Mouse (Mus musculus) left cerebral cortex, postnatal 25 days (tissue): ENCODE results near the gene Hmgb1. TPM values are rescaled to one million over a fixed set of nuclear protein-coding genes. Genes with fewer than 3 reads are reported as not detected.

ENCODE experiments used
- DNase-seq, 2 experiments: peaks; one replicate each; pipeline ENCODE4 v3.0.0; 2022; ENCODE audit warnings: low spot score in 2 of 2, mixed read lengths in 1 of 2
- intact Hi-C: fragments of 180-260 bp; cut with DNase I; formaldehyde crosslinking; loops from one replicate; pipeline ENCODE4 v1.15.1; 2025
- total RNA-seq, 2 experiments: library from RNA; stranded (reverse); gene quantifications; 2 replicates each; pipeline ENCODE4 v1.2.3; 2021

Hmgb1 gene
- total RNA-seq, 2 experiments from 2014 or later: 142 to 143 TPM

DNA sequence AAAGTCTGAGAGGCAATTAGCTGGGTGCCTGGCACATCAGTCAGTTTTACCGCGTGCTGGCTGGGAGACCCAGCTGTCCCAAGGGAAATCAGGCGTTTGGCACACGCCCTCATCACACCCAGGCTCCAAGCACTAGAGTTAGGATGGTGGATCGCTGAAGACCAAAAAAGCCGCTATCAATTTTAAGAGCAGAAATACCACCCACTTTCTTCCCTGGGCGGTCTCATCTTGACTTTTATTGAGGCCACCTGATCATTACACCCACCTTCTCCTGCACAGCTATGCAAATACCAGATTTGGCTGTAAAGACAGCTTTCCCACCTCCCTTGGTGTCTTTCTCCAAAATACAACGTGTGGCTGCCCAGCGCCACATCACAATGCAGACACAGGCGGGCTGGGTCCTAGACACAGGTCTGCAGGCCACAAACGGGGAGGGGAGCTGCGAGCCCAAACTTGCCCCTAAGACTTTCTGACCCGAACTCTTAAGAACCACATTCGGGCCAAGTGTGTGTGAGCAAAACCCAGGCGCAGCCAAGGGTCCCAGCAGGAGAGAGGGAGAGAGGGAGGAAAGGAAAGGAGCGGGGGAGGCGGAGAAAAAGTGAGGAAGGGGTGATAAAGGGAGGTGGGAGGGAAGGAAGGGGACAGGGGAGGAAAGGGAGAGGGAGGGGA lies 169.6 kb downstream of the Hmgb1 start:
- DNase-seq: peak; percentile 30 to 74
- intact Hi-C loops: loop anchor here (2.0 kb wide), 2 partner anchors 36 to 48 kb away; no protein-coding TSS in a partner anchor

DNA sequence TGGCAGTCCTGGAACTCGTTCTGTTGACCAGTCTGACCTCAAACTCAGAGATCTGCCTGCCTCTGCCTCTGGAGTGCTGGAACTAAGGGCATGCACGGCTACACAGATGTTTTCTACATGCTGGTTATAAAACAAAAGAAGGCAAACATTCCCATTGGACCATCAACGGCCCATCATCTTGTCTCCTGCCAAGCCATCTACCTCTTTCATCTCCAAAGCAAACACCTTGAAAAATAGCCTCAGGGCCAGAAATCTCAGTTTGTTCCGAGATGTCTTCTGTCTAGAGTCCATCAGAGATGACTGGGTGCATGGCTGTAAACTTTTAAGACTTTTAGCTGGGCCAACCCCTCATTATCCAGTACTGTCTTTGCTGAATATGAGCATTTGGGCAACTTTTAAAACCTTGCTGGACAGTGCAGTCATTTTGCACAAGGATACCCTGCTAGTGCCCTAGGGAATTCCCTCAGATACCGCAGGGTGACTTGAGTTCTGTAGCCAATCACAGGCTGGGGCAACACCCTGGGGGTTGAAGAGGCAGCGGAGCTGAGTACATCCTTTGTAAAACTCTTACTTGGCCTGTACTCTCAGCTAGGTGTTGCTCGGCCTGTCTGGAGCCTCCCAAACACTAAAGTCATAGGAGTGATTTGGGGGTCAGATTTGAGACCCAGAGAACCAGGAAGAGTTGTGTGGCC lies 170.3 kb downstream of the Hmgb1 start:
- no peak for DNase-seq
- intact Hi-C loops: loop anchor here (2.0 kb wide), 2 partner anchors 37 to 47 kb away; no protein-coding TSS in a partner anchor

DNA sequence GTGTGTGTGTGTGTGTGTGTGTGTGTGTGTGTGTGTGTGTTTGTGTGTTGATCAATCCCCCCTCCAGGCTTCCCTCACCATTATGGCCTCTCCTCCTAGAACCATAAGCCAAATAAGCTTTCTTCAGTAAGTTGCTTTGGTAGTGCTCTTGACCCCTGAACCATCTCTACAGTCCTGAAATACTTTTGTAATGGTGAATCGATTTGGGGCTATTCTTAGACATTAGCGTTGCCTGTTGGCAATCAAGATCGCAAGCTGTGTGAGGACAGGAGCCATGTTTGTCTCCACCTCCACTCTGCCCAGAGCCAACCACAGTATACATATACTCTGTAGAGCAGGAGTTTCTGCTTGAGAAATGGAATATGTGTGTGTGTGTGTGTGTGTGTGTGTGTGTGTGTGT lies 175.2 kb downstream of the Hmgb1 start:
- no peak for DNase-seq
- intact Hi-C loops: no loop called here

DNA sequence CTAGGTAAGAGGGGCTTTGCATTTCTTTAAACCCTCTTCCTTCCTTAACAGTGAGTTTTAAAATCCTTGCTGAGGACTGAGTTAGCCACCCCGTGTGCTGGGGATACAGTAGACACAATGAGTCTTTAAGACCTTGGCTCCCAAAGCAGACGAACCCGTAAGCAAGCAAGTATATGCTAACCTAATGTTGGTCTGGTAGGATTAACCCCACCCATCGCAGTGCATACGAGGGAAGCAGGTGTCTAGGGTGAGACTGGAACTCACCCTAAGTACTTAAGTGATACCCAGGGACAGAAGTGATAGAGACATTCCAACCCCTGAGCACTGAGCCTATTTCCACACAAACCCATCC lies 177.0 kb downstream of the Hmgb1 start:
- intact Hi-C loops: loop anchor here (2.0 kb wide), 3 partner anchors 24 to 328 kb away; no protein-coding TSS in a partner anchor
- no peak for DNase-seq

DNA sequence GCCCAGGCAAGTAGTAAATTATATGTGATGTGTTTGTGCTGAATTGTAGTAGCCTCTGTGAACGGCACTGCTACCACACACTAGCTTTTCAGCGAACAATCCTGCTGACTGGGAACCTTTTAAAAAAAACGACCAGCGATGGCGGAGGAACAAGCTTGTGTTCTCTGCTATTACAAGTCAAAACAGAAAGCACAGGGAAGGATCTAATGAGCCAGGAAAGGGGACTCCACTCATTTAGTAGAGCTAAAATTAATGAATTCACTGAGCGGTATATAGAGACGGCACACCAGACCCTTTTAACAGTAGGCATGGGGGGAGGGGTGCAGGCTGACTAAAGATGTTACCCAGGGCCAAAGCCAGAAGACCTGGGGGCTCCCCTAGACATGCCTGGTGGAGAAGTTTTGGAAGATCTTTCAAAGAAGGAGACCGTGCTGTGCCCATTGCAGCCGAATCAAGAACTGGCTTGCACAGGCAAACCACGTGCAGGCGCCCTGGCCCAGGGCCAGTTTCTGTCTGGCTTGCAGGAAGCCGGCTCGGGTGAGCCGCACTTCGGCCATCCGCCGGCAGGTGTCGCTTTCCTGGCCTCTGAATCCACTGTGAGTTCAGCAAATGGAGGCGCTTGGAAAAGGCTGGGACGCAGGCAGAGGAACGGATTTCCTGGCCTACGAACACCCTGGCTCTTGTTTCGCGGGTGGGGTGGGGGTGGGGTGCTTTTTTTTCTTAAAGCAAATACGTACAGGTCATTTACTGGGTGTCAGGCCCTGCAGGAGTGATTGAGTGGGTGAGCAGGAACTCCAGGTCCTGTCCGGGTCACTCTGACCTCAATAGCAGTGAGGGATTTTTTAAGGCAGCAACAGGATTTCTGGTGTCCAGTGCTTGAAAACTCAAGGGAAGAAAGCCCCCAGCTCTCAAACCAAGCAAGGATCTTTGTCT lies 177.7 kb downstream of the Hmgb1 start:
- intact Hi-C loops: loop anchor here (1.0 to 2.0 kb wide), 5 partner anchors 24 to 328 kb away; partner anchors contain the start of genes Hmgb1 and Uspl1
- DNase-seq: peak; percentile 99 to 100

DNA sequence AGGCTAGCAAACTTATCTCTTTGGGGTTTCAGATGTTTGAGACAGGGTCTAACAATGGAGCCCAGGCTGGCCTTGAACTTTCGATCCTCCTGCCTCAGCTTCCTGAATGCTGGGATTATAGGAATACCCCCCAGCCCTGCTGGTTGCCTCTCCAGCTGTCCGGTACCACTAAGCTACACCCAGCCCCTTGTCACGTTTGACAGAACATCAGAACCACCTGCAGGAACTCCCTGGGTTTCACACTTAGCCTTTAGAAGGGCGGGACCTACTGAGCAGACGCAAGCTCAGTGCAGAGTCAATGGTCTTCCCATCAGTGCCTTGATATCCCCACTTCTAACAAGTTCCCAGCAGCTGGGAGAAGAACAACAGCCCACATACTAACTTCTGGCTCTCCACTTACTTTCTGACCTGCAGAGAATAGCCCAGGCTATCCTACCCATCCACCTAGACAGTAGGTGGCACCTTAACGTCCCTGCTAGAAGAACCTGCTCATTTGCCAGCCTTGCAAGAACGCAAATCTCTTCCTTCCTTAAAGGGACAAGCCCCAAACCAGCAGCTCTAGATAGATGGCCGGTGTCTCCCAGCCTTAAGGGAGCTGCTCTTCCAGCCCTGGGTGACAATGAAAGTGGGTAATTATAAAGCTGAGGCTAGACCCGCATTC lies 178.5 kb downstream of the Hmgb1 start:
- peak; percentile 19 to 36 for DNase-seq
- intact Hi-C loops: loop anchor here (1.0 to 2.0 kb wide), 5 partner anchors 25 to 329 kb away; partner anchors contain the start of genes Hmgb1 and Uspl1

DNA sequence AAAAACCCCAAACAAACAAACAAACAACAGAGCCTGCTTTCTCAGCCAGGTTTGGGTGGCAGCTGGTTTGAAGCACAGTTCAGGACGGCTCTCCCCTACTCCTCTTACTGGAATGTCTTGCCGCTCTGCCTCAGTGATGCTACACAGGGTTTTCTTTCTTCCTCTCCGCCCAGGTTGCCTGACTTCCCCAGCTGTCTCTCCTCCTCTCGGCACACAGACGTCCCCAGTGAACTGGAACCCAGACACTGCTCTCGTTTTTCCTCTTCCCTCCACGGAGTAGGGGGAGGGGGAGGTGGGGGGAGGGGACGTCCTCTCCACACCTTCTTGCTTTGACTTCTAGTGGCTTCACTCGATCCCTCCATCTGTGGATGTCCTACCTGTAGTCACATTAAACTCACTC lies 179.2 kb downstream of the Hmgb1 start:
- DNase-seq: no peak
- intact Hi-C loops: no loop called here

DNA sequence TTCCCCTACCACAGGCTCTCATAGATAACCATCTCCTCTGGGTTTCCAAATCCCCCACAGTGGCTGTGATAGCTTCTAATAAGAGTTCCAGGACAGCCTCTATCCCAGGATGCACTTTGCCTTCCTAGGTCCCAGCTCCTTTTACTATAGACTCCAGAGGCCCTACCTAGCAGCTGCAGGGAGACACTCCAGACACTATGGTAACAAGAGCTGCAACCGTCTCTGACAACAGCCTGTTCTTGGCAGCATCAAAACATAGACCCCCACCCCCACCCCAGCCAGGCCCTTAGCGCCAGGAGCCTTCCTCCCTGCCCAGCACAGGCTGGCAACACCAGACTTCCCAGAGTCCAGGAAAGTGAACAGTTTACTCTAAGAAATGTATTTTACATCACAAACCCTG lies 181.2 kb downstream of the Hmgb1 start:
- intact Hi-C loops: no loop called here
- no peak for DNase-seq

DNA sequence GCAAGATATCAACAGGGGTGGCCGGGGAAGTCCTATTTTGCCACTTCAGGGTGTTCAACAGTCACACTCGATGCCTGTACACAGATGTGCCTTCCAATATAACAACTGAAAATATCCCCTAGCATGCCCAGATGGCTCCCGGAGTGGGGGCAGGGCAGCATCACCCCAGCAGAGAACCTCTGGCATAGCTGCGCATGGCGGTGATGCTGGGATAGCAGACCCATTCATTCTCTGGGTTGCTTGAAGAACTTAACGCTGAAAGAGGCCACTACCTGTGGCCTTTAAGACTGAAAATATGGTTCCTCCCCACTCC lies 181.5 kb downstream of the Hmgb1 start:
- no peak for DNase-seq
- intact Hi-C loops: no loop called here

DNA sequence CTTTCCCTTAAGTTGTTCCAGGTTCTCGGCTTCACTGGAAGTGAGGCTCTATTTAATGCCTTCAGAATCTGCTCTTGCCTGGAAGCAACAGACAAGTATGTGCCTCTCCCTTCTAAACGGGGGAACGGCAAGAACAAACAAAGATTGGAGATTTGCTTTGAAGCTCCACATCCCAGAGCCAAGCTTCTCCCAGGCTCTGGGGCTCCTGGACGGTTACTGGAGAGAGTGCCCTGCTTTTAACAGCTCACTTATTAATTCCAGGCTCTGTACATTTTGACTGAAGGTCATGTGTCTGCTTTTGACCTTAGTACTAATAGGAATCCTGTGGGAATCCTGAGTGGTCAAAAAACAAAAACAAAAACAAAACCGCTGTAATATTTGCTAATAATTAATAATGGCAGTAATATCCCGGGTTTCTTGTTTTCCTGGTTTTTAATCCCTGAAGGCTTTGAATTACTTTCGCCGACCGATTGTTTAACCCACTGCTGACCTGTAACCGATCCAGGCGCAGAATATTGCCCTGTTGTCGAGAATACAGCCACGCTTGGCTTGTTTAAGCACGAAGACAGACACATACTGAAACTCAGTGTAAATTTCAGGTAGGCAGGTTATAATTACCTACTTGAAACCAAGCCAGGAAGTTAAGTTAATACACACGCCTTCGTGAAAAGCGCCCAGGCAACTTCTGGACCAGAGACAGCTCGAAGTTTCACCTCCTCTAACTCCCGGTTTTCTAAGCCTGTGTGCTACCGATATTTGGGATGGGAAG lies 182.1 kb downstream of the Hmgb1 start:
- no peak for DNase-seq
- intact Hi-C loops: no loop called here

DNA sequence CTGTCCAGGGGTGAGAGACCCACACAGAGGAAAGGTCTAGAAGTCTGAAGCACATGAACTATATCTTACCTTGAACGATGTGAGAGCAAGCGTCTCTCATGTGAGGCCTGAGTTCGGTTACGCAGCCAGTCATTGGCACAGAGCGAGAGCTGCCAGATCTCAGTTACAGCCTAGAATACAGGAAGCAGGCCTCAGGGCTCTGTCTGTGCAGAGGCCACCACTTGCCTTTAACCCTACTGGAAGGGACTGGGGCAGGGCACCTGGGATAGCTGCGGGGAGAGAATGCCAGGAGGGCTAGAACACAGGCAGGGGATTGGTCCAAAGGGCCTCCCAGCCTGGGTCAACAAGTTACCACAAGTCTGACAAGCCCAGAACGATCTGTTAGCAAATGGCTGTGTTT lies 184.5 kb downstream of the Hmgb1 start:
- intact Hi-C loops: no loop called here

DNA sequence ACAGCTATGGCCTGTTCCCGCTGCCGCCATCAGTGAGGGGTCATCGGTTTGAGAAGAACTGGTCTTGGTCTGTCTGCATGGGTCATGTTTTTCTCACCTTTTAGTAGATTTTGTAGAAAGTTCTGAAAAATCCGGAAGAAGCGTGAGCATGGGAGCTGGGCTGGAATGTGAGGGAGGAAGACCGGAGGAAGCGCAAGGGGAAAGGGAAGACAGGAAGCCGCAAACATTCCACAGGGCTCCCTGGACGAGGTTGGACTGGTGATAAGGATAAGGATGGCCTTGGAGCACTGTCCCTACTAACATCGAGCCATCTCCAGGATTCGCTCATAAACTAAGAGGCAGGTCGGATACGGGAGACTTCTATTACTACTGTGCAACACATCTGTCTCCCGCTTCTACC lies 185.8 kb downstream of the Hmgb1 start:
- no peak for DNase-seq
- intact Hi-C loops: no loop called here

More for the DNA sequence above, 184.5 kb downstream of the Hmgb1 start:
- DNase-seq: no peak

DNA sequence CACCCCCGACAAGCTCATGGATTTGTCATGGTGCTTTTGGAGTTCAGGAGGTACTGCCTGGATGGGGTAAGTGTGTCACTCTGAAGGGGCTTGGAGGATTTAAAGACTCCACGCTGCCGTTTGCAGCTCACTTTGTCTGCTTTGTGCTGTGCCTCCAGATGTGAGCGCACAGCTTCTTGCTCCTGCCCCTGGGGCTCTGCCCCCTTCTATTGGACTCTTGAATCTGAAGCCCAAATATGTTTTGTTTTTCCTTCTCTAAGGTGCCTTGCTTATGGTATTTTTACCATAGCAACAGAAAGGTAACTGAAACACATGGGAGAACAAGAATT lies 187.6 kb downstream of the Hmgb1 start:
- intact Hi-C loops: no loop called here
- DNase-seq: no peak

Other genes starting within 250 kb of the Hmgb1 start
- gene Gm42791, start 189.3 kb downstream of the Hmgb1 start, total RNA-seq: 10 to 100 TPM; 17.8 to 18.5 TPM
- 10 to 100 TPM; 39.8 to 42.1 TPM for gene Uspl1, start 139 bp downstream of the Hmgb1 start, total RNA-seq
- 10 to 100 TPM in 1 of 2 experiments, 1 to 10 TPM in 1; 6.5 to 13.3 TPM for gene Alox5ap, start 80.3 kb upstream of the Hmgb1 start, total RNA-seq
- 10 to 100 TPM; 12.7 to 14.5 TPM for gene Medag, start 227.3 kb upstream of the Hmgb1 start, total RNA-seq